Mouse (Mus musculus) ovary, postnatal 10 days (tissue): ENCODE measurements at regions not wholly inside any gene's neighbourhood (a gene's known extent, or its start where the extent isn't known, plus 50 kb on each side); places are given as distances from the start of the nearest gene placed in this dataset.
A peak's percentile ranks its signal among the peaks of the same experiment; 100 is the strongest.

ENCODE experiments used
- DNase-seq: peaks from one replicate; pipeline ENCODE4 v3.0.0; 2022; ENCODE audit warnings: low spot score

GRCm38 (mm10) chr11:64800246-64801121 lies 178.4 kb upstream of the Elac2 start:
- no peak for DNase-seq

GRCm38 (mm10) chr11:64801351-64801750 lies 177.5 kb upstream of the Elac2 start:
- DNase-seq, result no peak

- no peak for DNase-seq
These were observed 173.3 kb upstream of the Elac2 start for GRCm38 (mm10) chr11:64805567-64805966.

GRCm38 (mm10) chr11:64812408-64812807 lies 166.4 kb upstream of the Elac2 start:
- DNase-seq, result no peak

- DNase-seq, result no peak
These were observed 149.4 kb upstream of the Elac2 start for GRCm38 (mm10) chr11:64829429-64829828.

GRCm38 (mm10) chr11:64832453-64832852 lies 146.4 kb upstream of the Elac2 start:
- no peak for DNase-seq

GRCm38 (mm10) chr11:64833786-64834185 lies 145.1 kb upstream of the Elac2 start:
- DNase-seq, result no peak

GRCm38 (mm10) chr11:64836771-64837170 lies 142.1 kb upstream of the Elac2 start:
- DNase-seq, result no peak

GRCm38 (mm10) chr11:64841092-64841491 lies 137.7 kb upstream of the Elac2 start:
- no peak for DNase-seq

- DNase-seq, result no peak
These were observed 135.9 kb upstream of the Elac2 start for GRCm38 (mm10) chr11:64842775-64843530.

- DNase-seq, result no peak
These were observed 132.2 kb upstream of the Elac2 start for GRCm38 (mm10) chr11:64846577-64847147.

GRCm38 (mm10) chr11:64859636-64860035 lies 119.2 kb upstream of the Elac2 start:
- no peak for DNase-seq

- no peak for DNase-seq
These were observed 98.2 kb upstream of the Elac2 start for GRCm38 (mm10) chr11:64880674-64881073.

- no peak for DNase-seq
These were observed 94.3 kb upstream of the Elac2 start for GRCm38 (mm10) chr11:64884518-64884917.

GRCm38 (mm10) chr11:64889335-64890020 lies 89.4 kb upstream of the Elac2 start:
- DNase-seq, result no peak

- DNase-seq, result no peak
These were observed 88.1 kb upstream of the Elac2 start for GRCm38 (mm10) chr11:64890776-64891175.

- DNase-seq, result no peak
These were observed 82.9 kb upstream of the Elac2 start for GRCm38 (mm10) chr11:64895804-64896466.

GRCm38 (mm10) chr11:64898758-64899586 lies 79.9 kb upstream of the Elac2 start:
- DNase-seq, result peak; percentile 46

- DNase-seq, result no peak
These were observed 79.1 kb upstream of the Elac2 start for GRCm38 (mm10) chr11:64899587-64900278.

- DNase-seq, result no peak
These were observed 62.1 kb upstream of the Elac2 start for GRCm38 (mm10) chr11:64916783-64917182.
